Mouse (Mus musculus) neural tube, embryonic 15.5 days (tissue): Measurements from ENCODE around the gene Lypd5. TPM values are rescaled to one million over a fixed set of nuclear protein-coding genes. Genes with fewer than 3 reads are reported as not detected.

Source experiments
- ATAC-seq: fragments of 200-750 bp; cut with Nextera tagmentation; 2 replicates; pipeline ENCODE4 v1.8.0; 2017; ENCODE audit warnings: mild to moderate bottlenecking, moderate TSS enrichment, moderate library complexity; ENCODE audit not compliant: low FRiP score
- H3K27ac ChIP-seq: fragments of 300-500 bp; sonication (generic); replicated peaks from 2 replicates; pipeline ENCODE4 v1.5.1; 2015; ENCODE audit warnings: mild to moderate bottlenecking, inconsistent platforms
- H3K27me3 ChIP-seq: fragments of 300-500 bp; sonication (generic); replicated peaks from 2 replicates; pipeline ENCODE4 v1.6.1; 2015; ENCODE audit warnings: inconsistent platforms
- H3K36me3 ChIP-seq: fragments of 300-500 bp; sonication (generic); 2 replicates; pipeline ENCODE4 v1.6.1; 2015; ENCODE audit warnings: inconsistent platforms
- H3K4me1 ChIP-seq: fragments of 300-500 bp; sonication (generic); 2 replicates; pipeline ENCODE4 v1.6.1; 2015; ENCODE audit warnings: inconsistent platforms
- H3K4me2 ChIP-seq: fragments of 300-500 bp; sonication (generic); 2 replicates; pipeline ENCODE4 v1.6.1; 2015; ENCODE audit warnings: inconsistent platforms, mild to moderate bottlenecking, moderate library complexity
- H3K4me3 ChIP-seq: fragments of 300-500 bp; sonication (generic); replicated peaks from 2 replicates; pipeline ENCODE4 v1.5.1; 2015; ENCODE audit warnings: mild to moderate bottlenecking, inconsistent platforms
- H3K9ac ChIP-seq: fragments of 300-500 bp; sonication (generic); replicated peaks from 2 replicates; pipeline ENCODE4 v1.6.1; 2015; ENCODE audit warnings: mild to moderate bottlenecking, inconsistent platforms
- H3K9me3 ChIP-seq: fragments of 300-500 bp; sonication (generic); replicated peaks from 2 replicates; pipeline ENCODE4 v1.6.1; 2016; ENCODE audit warnings: inconsistent platforms
- WGBS: fragments of 180-500 bp; shearing (Covaris S2); methylation state at CpG from one replicate; pipeline ENCODE4 v1.1.7; 2015; ENCODE audit warnings: mixed read lengths; 5-methylcytosine and 5-hydroxymethylcytosine counted together
- polyA plus RNA-seq: library from polyadenylated mRNA; unstranded; fragments of >200 nt; fragmentation: Nextera tagmentation; extraction: Ambion mirVana; gene quantifications from 2 replicates; pipeline ENCODE4 v1.2.1, GENCODE M21; 2015

Gene Lypd5
- polyA plus RNA-seq, 1 experiment from 2014 or later = 0.06 TPM

- Histone ChIP-seq H3K4me1 (peaks cover 12% of the 10 kb centered on the region), H3K36me3 (no peaks in the 10 kb centered on the region), H3K4me3 (no peak overlapping the region), H3K4me2 (no peak overlapping the region), H3K27me3 (no peaks in the 10 kb centered on the region), H3K27ac (no peak overlapping the region), H3K9ac (no peak overlapping the region), H3K9me3 (0 out of 2 replicates have a peak, but pooled peaks cover 8% of the 10 kb centered on the region)
- 90% methylated on average over 14 of the region's 14 CpGs for WGBS
- no peak for ATAC-seq
Measured at GRCm38 (mm10) chr7:24327281-24327975, 21.6 kb upstream of the Lypd5 start.

DNA sequence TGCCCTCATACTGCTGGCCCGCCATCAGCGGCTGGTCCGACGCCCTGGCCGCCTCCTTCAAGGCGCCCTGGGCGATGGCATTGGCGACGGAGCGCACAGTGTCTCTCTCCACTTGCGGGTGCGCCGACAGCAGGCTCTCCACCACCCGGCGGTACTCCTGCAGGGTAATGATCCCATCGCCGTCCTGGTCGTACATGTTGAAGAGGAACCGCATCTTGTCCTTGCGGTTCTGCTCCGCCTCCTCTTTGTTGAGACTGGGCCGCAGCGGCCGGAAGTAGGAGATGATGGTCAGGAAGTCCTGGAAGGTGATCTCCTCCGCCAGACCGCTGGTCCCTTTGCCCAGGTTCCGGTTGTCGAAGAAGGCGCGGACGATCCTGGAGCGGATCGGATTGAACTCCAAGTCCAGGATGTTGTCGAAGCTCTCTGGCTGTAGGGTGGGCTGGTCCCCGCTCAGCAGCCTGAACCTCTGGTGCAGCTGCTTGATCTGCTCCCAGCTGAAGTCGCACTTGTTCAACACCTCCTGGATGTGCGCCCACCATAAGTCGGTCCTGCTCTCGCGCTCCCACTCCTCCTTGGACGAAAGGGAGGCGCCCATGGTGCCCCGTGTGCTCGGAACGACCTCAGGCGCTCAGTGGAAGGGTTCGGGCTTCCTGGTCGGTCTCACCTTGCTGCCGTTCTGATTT lies 15.6 kb upstream of the Lypd5 start, which contains the start of gene Tescl:
Gene Tescl, minus strand, starts transcription at position 633 of the 683 bp plus-strand sequence.
- Histone ChIP-seq H3K27ac (no peak within 1 kb of the TSS), H3K4me3 (peak within 1 kb of the TSS; percentile 12; the same call in 1 of the 2 replicates), H3K9me3 (no peaks in the 10 kb centered on the region), H3K4me2 (peak within 1 kb of the TSS; percentile 23; the same call in 1 of the 2 replicates), H3K36me3 (no peaks in the 10 kb centered on the region), H3K27me3 (peaks cover 19% of the 10 kb centered on the region), H3K9ac (no peak within 1 kb of the TSS), H3K4me1 (no peaks in the 10 kb centered on the region)
- 48% methylated on average over 49 of the region's 49 CpGs for WGBS
- no peak for ATAC-seq

DNA sequence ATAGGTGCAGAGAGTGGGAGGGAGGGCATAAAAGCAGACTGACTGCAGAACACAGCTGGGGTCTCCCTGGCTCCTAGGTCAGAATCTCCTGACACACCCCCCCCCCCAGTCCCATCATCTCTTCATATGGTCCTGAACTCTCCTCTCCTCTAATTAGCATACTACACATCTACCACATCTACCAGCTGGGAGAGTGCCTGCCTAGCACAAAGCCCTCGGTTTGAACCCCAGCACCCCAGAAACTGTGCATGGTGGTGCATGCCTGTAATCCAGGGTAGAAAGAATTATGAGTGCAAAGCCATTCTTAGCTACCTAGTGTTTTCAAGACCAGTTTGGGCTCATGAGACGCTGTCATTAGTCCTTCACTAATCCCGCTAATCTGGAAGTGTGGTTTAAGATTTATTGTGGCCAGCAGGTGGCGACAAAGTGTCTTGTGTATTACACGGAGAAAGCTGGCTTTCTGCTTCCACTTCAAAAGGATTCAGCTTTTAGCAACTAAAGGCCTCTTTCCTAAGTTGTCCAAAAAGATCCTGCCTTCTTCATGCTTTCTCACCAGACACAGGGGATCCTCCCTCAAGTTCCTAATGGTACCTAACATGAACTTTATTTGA lies 13.2 kb upstream of the Lypd5 start:
- Histone ChIP-seq H3K4me2 (no peak overlapping the region), H3K27ac (no peak overlapping the region), H3K4me3 (no peak overlapping the region), H3K27me3 (peaks cover 19% of the 10 kb centered on the region), H3K4me1 (no peaks in the 10 kb centered on the region), H3K36me3 (no peaks in the 10 kb centered on the region), H3K9me3 (0 out of 2 replicates have a peak, but pooled peaks cover under 1% of the 10 kb centered on the region), H3K9ac (no peak overlapping the region)
- WGBS = 11% methylated on average over 5 of the region's 5 CpGs
- no peak; the same call in 1 of the 2 replicates for ATAC-seq

DNA sequence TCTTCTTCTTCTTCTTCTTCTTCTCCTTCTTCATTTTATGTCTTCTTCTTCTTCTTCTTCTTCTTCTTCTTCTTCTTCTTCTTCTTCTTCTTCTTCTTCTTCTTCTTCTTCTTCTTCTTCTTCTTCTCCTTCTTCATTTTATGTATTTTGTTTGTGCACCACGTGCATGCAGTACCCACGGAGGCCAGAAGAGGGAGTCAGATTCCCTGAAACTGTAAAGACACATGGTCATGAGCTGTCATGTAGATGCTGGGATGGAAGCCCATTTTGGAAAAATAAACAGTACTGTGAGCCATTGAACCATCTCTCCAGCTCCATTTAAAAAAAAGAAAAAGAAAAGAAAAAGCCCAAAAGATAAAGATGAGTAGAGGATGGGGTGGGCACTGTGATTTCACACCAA lies 10.8 kb upstream of the Lypd5 start:
- no peak overlapping the region for H3K4me3 ChIP-seq
- H3K4me1 ChIP-seq = no peaks in the 10 kb centered on the region
- H3K27ac ChIP-seq = no peak overlapping the region
- no peak overlapping the region for H3K9ac ChIP-seq
- H3K4me2 ChIP-seq = no peak overlapping the region
- 0 out of 2 replicates have a peak, but pooled peaks cover 2% of the 10 kb centered on the region for H3K9me3 ChIP-seq
- WGBS = 39% methylated on average over 2 of the region's 2 CpGs
- H3K27me3 ChIP-seq = peaks cover 14% of the 10 kb centered on the region
- ATAC-seq = no peak
- no peaks in the 10 kb centered on the region for H3K36me3 ChIP-seq

GRCm38 (mm10) chr7:24343701-24344272 lies 5.2 kb upstream of the Lypd5 start:
- peak; percentile 74 for ATAC-seq
- Histone ChIP-seq H3K4me1 (no peaks in the 10 kb centered on the region), H3K27me3 (0 out of 2 replicates have a peak, but pooled peaks cover 3% of the 10 kb centered on the region), H3K4me3 (no peak overlapping the region), H3K9me3 (0 out of 2 replicates have a peak, but pooled peaks cover 2% of the 10 kb centered on the region), H3K4me2 (no peak overlapping the region), H3K9ac (no peak overlapping the region), H3K27ac (peak overlapping the region; percentile 45), H3K36me3 (no peaks in the 10 kb centered on the region)
- WGBS = 57% methylated on average over 7 of the region's 7 CpGs

DNA sequence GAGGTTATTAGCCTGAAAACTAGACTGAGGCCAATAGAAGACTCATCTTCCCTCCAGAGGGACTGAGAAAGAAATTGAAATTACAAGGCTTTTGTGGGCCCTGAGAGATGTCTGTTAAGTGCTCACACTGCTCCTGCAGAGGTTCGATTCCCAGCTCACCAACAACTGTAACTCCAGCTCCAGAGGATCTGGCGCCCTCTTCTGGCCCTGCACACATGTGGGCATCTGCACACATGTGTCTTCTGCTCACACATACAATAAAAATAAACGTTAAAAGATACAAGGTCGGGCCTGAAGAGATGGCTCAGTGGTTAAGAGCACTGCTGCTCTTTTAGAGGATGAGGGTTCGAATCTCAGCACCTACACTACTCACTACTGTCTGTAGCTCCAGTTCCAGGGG lies 2.6 kb upstream of the Lypd5 start:
- Histone ChIP-seq H3K4me3 (no peak overlapping the region), H3K9me3 (no peaks in the 10 kb centered on the region), H3K9ac (no peak overlapping the region), H3K36me3 (no peaks in the 10 kb centered on the region), H3K4me1 (no peaks in the 10 kb centered on the region), H3K4me2 (no peak overlapping the region), H3K27me3 (0 out of 2 replicates have a peak, but pooled peaks cover 3% of the 10 kb centered on the region), H3K27ac (no peak overlapping the region)
- ATAC-seq = no peak
- 71% methylated on average over 5 of the region's 5 CpGs for WGBS

DNA sequence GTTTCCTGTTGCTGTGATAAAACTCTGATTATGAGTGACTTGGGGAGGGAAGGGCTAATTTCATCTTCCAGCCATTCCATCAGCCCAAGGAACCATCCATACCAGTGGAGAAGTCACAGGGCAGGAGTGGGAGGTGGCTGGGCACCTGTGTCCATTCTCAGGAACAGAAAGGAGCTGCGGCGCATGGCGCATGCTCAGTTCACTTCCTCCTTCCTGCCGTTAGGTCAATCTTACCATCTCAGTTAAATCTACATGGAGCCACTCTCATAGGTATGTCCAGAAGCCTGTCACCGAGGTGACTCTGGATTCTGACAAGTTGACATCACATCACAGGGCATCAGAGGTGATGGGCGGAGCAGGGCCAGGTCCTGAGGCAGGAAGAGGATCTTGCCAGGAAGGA lies 6.7 kb downstream of the Lypd5 start:
- no peak for ATAC-seq
- no peak overlapping the region for H3K4me2 ChIP-seq
- H3K27me3 ChIP-seq = no peaks in the 10 kb centered on the region; the same call in 1 of the 2 replicates
- H3K9ac ChIP-seq = no peak overlapping the region
- H3K4me3 ChIP-seq = no peak overlapping the region
- no peaks in the 10 kb centered on the region for H3K9me3 ChIP-seq
- 83% methylated on average over 6 of the region's 6 CpGs for WGBS
- no peaks in the 10 kb centered on the region for H3K36me3 ChIP-seq
- H3K27ac ChIP-seq = no peak overlapping the region
- H3K4me1 ChIP-seq = no peaks in the 10 kb centered on the region

DNA sequence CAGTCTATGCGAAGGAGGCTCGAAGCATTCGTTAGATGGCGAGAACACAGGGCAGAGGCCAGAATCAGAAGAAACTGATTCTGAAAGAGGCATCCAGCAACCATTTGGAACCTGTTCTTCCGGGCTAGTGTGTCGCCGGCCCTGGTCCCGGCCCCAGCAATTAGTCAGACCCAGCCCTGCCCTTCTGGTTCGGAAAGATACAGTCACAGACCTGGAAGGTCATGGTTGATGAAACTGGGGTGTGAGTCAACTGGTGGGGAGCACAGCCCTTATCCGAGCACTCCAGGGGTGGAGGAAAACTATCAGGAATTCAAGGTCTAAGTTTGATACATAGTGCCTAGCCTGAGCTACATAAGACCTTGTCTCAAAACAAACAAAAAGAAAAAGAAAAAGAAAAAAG lies 7.1 kb downstream of the Lypd5 start:
- Histone ChIP-seq H3K4me2 (no peak overlapping the region), H3K4me3 (no peak overlapping the region), H3K27ac (no peak overlapping the region), H3K9me3 (no peaks in the 10 kb centered on the region), H3K9ac (no peak overlapping the region), H3K27me3 (no peaks in the 10 kb centered on the region; the same call in 1 of the 2 replicates), H3K36me3 (no peaks in the 10 kb centered on the region), H3K4me1 (no peaks in the 10 kb centered on the region)
- 84% methylated on average over 10 of the region's 10 CpGs for WGBS
- ATAC-seq = no peak

GRCm38 (mm10) chr7:24357899-24358298 lies 8.9 kb downstream of the Lypd5 start:
- WGBS = 55% methylated on average over 4 of the region's 4 CpGs
- no peaks in the 10 kb centered on the region; the same call in none of the 2 replicates for H3K27me3 ChIP-seq
- H3K9me3 ChIP-seq = no peaks in the 10 kb centered on the region
- H3K4me2 ChIP-seq = no peak overlapping the region
- H3K27ac ChIP-seq = no peak overlapping the region
- no peaks in the 10 kb centered on the region for H3K4me1 ChIP-seq
- ATAC-seq = no peak
- H3K4me3 ChIP-seq = no peak overlapping the region
- no peaks in the 10 kb centered on the region for H3K36me3 ChIP-seq
- H3K9ac ChIP-seq = no peak overlapping the region

- Histone ChIP-seq H3K4me3 (no peak overlapping the region), H3K27ac (no peak overlapping the region), H3K4me1 (no peaks in the 10 kb centered on the region), H3K9me3 (no peaks in the 10 kb centered on the region), H3K27me3 (no peaks in the 10 kb centered on the region; the same call in 1 of the 2 replicates), H3K9ac (no peak overlapping the region), H3K36me3 (no peaks in the 10 kb centered on the region), H3K4me2 (no peak overlapping the region)
- 27% methylated on average over 9 of the region's 9 CpGs for WGBS
- no peak for ATAC-seq
Measured at GRCm38 (mm10) chr7:24359269-24359668, 10.3 kb downstream of the Lypd5 start.

GRCm38 (mm10) chr7:24361001-24361400 lies 12.0 kb downstream of the Lypd5 start:
- no peaks in the 10 kb centered on the region for H3K9me3 ChIP-seq
- no peaks in the 10 kb centered on the region for H3K4me1 ChIP-seq
- H3K36me3 ChIP-seq = no peaks in the 10 kb centered on the region
- H3K27me3 ChIP-seq = no peaks in the 10 kb centered on the region; the same call in 1 of the 2 replicates
- H3K27ac ChIP-seq = no peak overlapping the region
- H3K4me3 ChIP-seq = no peak overlapping the region
- H3K9ac ChIP-seq = no peak overlapping the region
- 67% methylated on average over 4 of the region's 4 CpGs for WGBS
- no peak overlapping the region for H3K4me2 ChIP-seq
- no peak for ATAC-seq
